Mouse (Mus musculus) intestine, embryonic 14.5 days (tissue): Measurements from ENCODE around the gene Suz12. TPM values are rescaled to one million over a fixed set of nuclear protein-coding genes. Genes with fewer than 3 reads are reported as not detected.
"Not testable (repeated sequence)": the region's sequence is repeated elsewhere in the genome, so short reads cannot be mapped to it uniquely, and the experiment has no call there.

Experiments
- ATAC-seq: fragments of 200-750 bp; cut with Nextera tagmentation; replicated peaks from 2 replicates; pipeline ENCODE4 v1.8.0; 2017; ENCODE audit warnings: low read depth, moderate number of reproducible peaks, moderate TSS enrichment, moderate library complexity; ENCODE audit not compliant: low FRiP score, low TSS enrichment
- DNase-seq: peaks from one replicate; pipeline ENCODE4 v3.0.0-alpha.2; 2018; ENCODE audit warnings: low spot score
- H3K27ac ChIP-seq: fragments of 300-500 bp; sonication (generic); 2 replicates; pipeline ENCODE4 v1.5.1; 2014; ENCODE audit warnings: low read depth, mild to moderate bottlenecking, control low read depth
- H3K27me3 ChIP-seq: fragments of 300-500 bp; sonication (generic); replicated peaks from 2 replicates; pipeline ENCODE4 v1.6.1; 2014; ENCODE audit warnings: low read length, control low read depth; ENCODE audit not compliant: control insufficient read depth, insufficient read depth
- H3K36me3 ChIP-seq: fragments of 300-500 bp; sonication (generic); 2 replicates; pipeline ENCODE4 v1.6.1; 2014; ENCODE audit warnings: low read length, control low read depth; ENCODE audit not compliant: control insufficient read depth, insufficient read depth
- H3K4me1 ChIP-seq: fragments of 300-500 bp; sonication (generic); replicated peaks from 2 replicates; pipeline ENCODE4 v1.6.1; 2014; ENCODE audit warnings: low read length, control low read depth, mixed read lengths; ENCODE audit not compliant: control insufficient read depth, insufficient read depth
- H3K4me2 ChIP-seq: fragments of 300-500 bp; sonication (generic); 2 replicates; pipeline ENCODE4 v1.6.1; 2014; ENCODE audit warnings: low read length
- H3K4me3 ChIP-seq: fragments of 300-500 bp; sonication (generic); 2 replicates; pipeline ENCODE4 v1.5.1; 2014; ENCODE audit warnings: low read depth, low read length, control low read depth, mixed read lengths
- H3K9ac ChIP-seq: fragments of 300-500 bp; sonication (generic); 2 replicates; pipeline ENCODE4 v1.6.1; 2014; ENCODE audit warnings: mild to moderate bottlenecking, low read length
- H3K9me3 ChIP-seq: fragments of 300-500 bp; sonication (generic); 2 replicates; pipeline ENCODE4 v1.6.1; 2016; ENCODE audit warnings: low read length, control low read depth; ENCODE audit not compliant: control insufficient read depth
- WGBS: fragments of 180-500 bp; shearing (Covaris S2); extraction: QIAGEN DNeasy Blood & Tissue Kit; methylation state at CpG from one replicate; pipeline ENCODE4 v1.1.7; 2014; 5-methylcytosine and 5-hydroxymethylcytosine counted together
- polyA plus RNA-seq: library from polyadenylated mRNA; unstranded; fragments of >200 nt; fragmentation: Nextera tagmentation; extraction: Ambion mirVana; gene quantifications from 2 replicates; pipeline ENCODE4 v1.2.1, GENCODE M21; 2014

The Suz12 gene
- polyA plus RNA-seq, 1 experiment from 2014 or later, result 29.6 TPM

GRCm38 (mm10) chr11:79994271-79994988 lies 1.5 kb downstream of the Suz12 start:
- H3K9me3 ChIP-seq, result no peaks in the 10 kb centered on the region
- ATAC-seq (no peak), DNase-seq (no peak)
- peaks cover 32% of the 10 kb centered on the region for H3K36me3 ChIP-seq
- no peak overlapping the region for H3K27ac ChIP-seq
- no peaks in the 10 kb centered on the region for H3K27me3 ChIP-seq
- peak overlapping the region; percentile 99 for H3K4me3 ChIP-seq
- H3K4me1 ChIP-seq, result no peaks in the 10 kb centered on the region; the same call in 1 of the 2 replicates
- H3K4me2 ChIP-seq, result peak overlapping the region; percentile 58
- H3K9ac ChIP-seq, result peak overlapping the region; percentile 93
- 4% methylated on average over 7 of the region's 7 CpGs for WGBS

GRCm38 (mm10) chr11:80016533-80016932 lies 23.6 kb downstream of the Suz12 start:
- peaks cover 84% of the 10 kb centered on the region for H3K36me3 ChIP-seq
- H3K9me3 ChIP-seq, H3K4me3 ChIP-seq, ATAC-seq, DNase-seq, H3K27ac ChIP-seq, H3K4me1 ChIP-seq, H3K4me2 ChIP-seq, H3K9ac ChIP-seq, H3K27me3 ChIP-seq: not testable (repeated sequence)
- WGBS, result 96% methylated on average over 3 of the region's 5 CpGs

- no peak for ATAC-seq
- H3K27ac ChIP-seq, result no peak overlapping the region
- H3K36me3 ChIP-seq, result peaks cover 84% of the 10 kb centered on the region
- H3K9ac ChIP-seq, result no peak overlapping the region
- DNase-seq, result no peak
- H3K4me3 ChIP-seq, result no peak overlapping the region
- no peaks in the 10 kb centered on the region for H3K27me3 ChIP-seq
- H3K4me1 ChIP-seq, result no peaks in the 10 kb centered on the region
- WGBS, result 93% methylated on average over 1 of the region's 1 CpGs
- no peaks in the 10 kb centered on the region for H3K9me3 ChIP-seq
- no peak overlapping the region for H3K4me2 ChIP-seq
Observed at GRCm38 (mm10) chr11:80019792-80020191, 26.9 kb downstream of the Suz12 start.

GRCm38 (mm10) chr11:80021306-80021705 lies 28.4 kb downstream of the Suz12 start:
- Histone ChIP-seq H3K9ac (no peak overlapping the region), H3K9me3 (no peaks in the 10 kb centered on the region), H3K4me1 (no peaks in the 10 kb centered on the region), H3K27me3 (no peaks in the 10 kb centered on the region), H3K4me2 (no peak overlapping the region), H3K36me3 (peaks cover 84% of the 10 kb centered on the region), H3K27ac (no peak overlapping the region), H3K4me3 (no peak overlapping the region)
- DNase-seq (no peak), ATAC-seq (no peak)
- WGBS, result 91% methylated on average over 4 of the region's 4 CpGs

- H3K27me3 ChIP-seq, result no peaks in the 10 kb centered on the region
- no peak overlapping the region for H3K4me2 ChIP-seq
- H3K9ac ChIP-seq, result no peak overlapping the region
- H3K27ac ChIP-seq, result no peak overlapping the region
- no peak for ATAC-seq
- WGBS, result 74% methylated on average over 8 of the region's 8 CpGs
- H3K36me3 ChIP-seq, result peaks cover 26% of the 10 kb centered on the region
- no peaks in the 10 kb centered on the region for H3K9me3 ChIP-seq
- no peak overlapping the region for H3K4me3 ChIP-seq
- DNase-seq, result no peak
- H3K4me1 ChIP-seq, result no peaks in the 10 kb centered on the region
Observed at GRCm38 (mm10) chr11:80037495-80037894, 44.6 kb downstream of the Suz12 start.

- no peaks in the 10 kb centered on the region for H3K4me1 ChIP-seq
- WGBS, result 62% methylated on average over 10 of the region's 10 CpGs
- H3K9me3 ChIP-seq, result no peaks in the 10 kb centered on the region
- H3K27me3 ChIP-seq, result no peaks in the 10 kb centered on the region
- no peak for ATAC-seq
- H3K36me3 ChIP-seq, result peaks cover 11% of the 10 kb centered on the region
- no peak overlapping the region for H3K4me3 ChIP-seq
- no peak overlapping the region for H3K9ac ChIP-seq
- DNase-seq, result peak; percentile 55
- H3K27ac ChIP-seq, result no peak overlapping the region
- no peak overlapping the region for H3K4me2 ChIP-seq
Observed at GRCm38 (mm10) chr11:80042615-80043418, 49.9 kb downstream of the Suz12 start.

- no peak for ATAC-seq
- 89% methylated on average over 8 of the region's 8 CpGs for WGBS
Observed at GRCm38 (mm10) chr11:80043419-80043817, 50.5 kb downstream of the Suz12 start.

GRCm38 (mm10) chr11:80046856-80047255 lies 54.0 kb downstream of the Suz12 start:
- no peak overlapping the region for H3K27ac ChIP-seq
- no peak for ATAC-seq
- WGBS, result 76% methylated on average over 7 of the region's 7 CpGs

More at GRCm38 (mm10) chr11:80043419-80043817, 50.5 kb downstream of the Suz12 start:
- Histone ChIP-seq H3K27me3 (no peaks in the 10 kb centered on the region), H3K9me3 (no peaks in the 10 kb centered on the region), H3K4me2 (no peak overlapping the region), H3K9ac (no peak overlapping the region), H3K4me1 (no peaks in the 10 kb centered on the region), H3K27ac (no peak overlapping the region), H3K36me3 (peaks cover 17% of the 10 kb centered on the region), H3K4me3 (no peak overlapping the region)
- no peak for DNase-seq

More at GRCm38 (mm10) chr11:80046856-80047255, 54.0 kb downstream of the Suz12 start:
- Histone ChIP-seq H3K4me3 (no peak overlapping the region), H3K9ac (no peak overlapping the region), H3K36me3 (peaks cover 24% of the 10 kb centered on the region), H3K27me3 (no peaks in the 10 kb centered on the region), H3K4me2 (no peak overlapping the region), H3K4me1 (no peaks in the 10 kb centered on the region), H3K9me3 (no peaks in the 10 kb centered on the region)
- DNase-seq, result no peak
